Mouse (Mus musculus) heart, embryonic 14.5 days (tissue): ENCODE results near the gene Bmp6. TPM values are rescaled to one million over a fixed set of nuclear protein-coding genes. Genes with fewer than 3 reads are reported as not detected.

Experiments
- ATAC-seq: fragments of 200-750 bp; cut with Nextera tagmentation; 2 replicates; pipeline ENCODE4 v1.8.0; 2017; ENCODE audit warnings: low read depth, moderate TSS enrichment; ENCODE audit not compliant: insufficient number of reproducible peaks, insufficient read depth, low FRiP score
- H3K27ac ChIP-seq, 2 experiments: fragments of 200-500 bp in 1 of 2; fragments of 300-500 bp in 1 of 2; sonication (generic) in 1 of 2; replicated peaks in 1 of 2; 2 replicates each; pipeline ENCODE4 v1.5.1; 2012 to 2014; ENCODE audit warnings: low read depth in 2 of 2, low read length in 2 of 2, control low read depth in 1 of 2, mild to moderate bottlenecking in 1 of 2, mixed read lengths in 1 of 2; ENCODE audit not compliant: control insufficient read depth in 1 of 2, insufficient read depth in 1 of 2
- H3K27me3 ChIP-seq: fragments of 300-500 bp; sonication (generic); 2 replicates; pipeline ENCODE4 v1.6.1; 2014; ENCODE audit warnings: mild to moderate bottlenecking, low read length, control low read depth; ENCODE audit not compliant: control insufficient read depth, insufficient read depth
- H3K36me3 ChIP-seq: fragments of 300-500 bp; sonication (generic); 2 replicates; pipeline ENCODE4 v1.6.1; 2014; ENCODE audit warnings: mild to moderate bottlenecking, control low read depth, low read length, mixed read lengths; ENCODE audit not compliant: control insufficient read depth, insufficient read depth
- H3K4me1 ChIP-seq, 2 experiments: fragments of 200-500 bp in 1 of 2; fragments of 300-500 bp in 1 of 2; sonication (generic) in 1 of 2; 2 replicates each; pipeline ENCODE4 v1.6.1; 2012 to 2014; ENCODE audit warnings: low read length in 2 of 2, control low read depth in 1 of 2, mixed read lengths in 1 of 2; ENCODE audit not compliant: control insufficient read depth in 2 of 2, insufficient read depth in 2 of 2
- H3K4me2 ChIP-seq: fragments of 300-500 bp; sonication (generic); 2 replicates; pipeline ENCODE4 v1.6.1; 2014; ENCODE audit warnings: mild to moderate bottlenecking, low read length
- H3K4me3 ChIP-seq, 2 experiments: fragments of 200-500 bp in 1 of 2; fragments of 300-500 bp in 1 of 2; sonication (generic) in 1 of 2; 2 replicates each; pipeline ENCODE4 v1.5.1; 2012 to 2014; ENCODE audit warnings: low read length in 2 of 2, mild to moderate bottlenecking in 2 of 2, control low read depth in 1 of 2, low read depth in 1 of 2, moderate library complexity in 1 of 2; ENCODE audit not compliant: control insufficient read depth in 1 of 2, insufficient read depth in 1 of 2
- H3K9ac ChIP-seq: fragments of 300-500 bp; sonication (generic); 2 replicates; pipeline ENCODE4 v1.6.1; 2014; ENCODE audit warnings: mild to moderate bottlenecking, low read length
- H3K9me3 ChIP-seq: fragments of 300-500 bp; sonication (generic); 2 replicates; pipeline ENCODE4 v1.6.1; 2016; ENCODE audit warnings: low read length, control low read depth; ENCODE audit not compliant: control insufficient read depth
- WGBS: fragments of 180-500 bp; shearing (Covaris S2); extraction: QIAGEN DNeasy Blood & Tissue Kit; methylation state at CpG from one replicate; pipeline ENCODE4 v1.1.7; 2014; 5-methylcytosine and 5-hydroxymethylcytosine counted together
- polyA plus RNA-seq: library from polyadenylated mRNA; unstranded; fragments of >200 nt; fragmentation: Nextera tagmentation; extraction: Ambion mirVana; gene quantifications from 2 replicates; pipeline ENCODE4 v1.2.1, GENCODE M21; 2014

Bmp6 gene
- polyA plus RNA-seq, 1 experiment from 2014 or later = 5.8 TPM

DNA sequence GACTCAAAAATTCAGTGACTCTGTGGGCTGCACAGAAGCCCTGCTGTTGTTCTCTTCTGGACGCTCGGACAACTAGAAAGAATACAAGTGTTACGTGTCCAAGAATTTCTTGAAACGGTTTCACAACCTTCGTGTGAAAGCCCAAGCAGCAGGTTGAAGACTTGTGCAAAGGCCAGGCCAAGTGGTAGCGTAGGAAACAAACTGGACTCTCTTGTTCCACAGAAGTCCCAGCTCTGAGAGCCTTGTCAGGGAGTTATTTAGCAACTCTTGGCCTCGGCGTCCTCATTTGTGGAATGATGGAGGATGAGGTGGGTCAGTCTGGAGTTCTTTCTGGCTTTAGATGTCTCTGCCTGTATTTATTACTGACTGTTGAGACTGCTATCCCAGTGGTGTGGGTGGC lies 55.8 kb downstream of the Bmp6 start:
- H3K4me1 ChIP-seq = peaks cover 5 to 7% of the 10 kb centered on the region in 2 experiments; a peak in 2 of 4 replicates
- no peak overlapping the region for H3K4me3 ChIP-seq
- no peak overlapping the region for H3K4me2 ChIP-seq
- H3K27me3 ChIP-seq = no peaks in the 10 kb centered on the region
- 87% methylated on average over 8 of the region's 8 CpGs for WGBS
- H3K9ac ChIP-seq = no peak overlapping the region
- ATAC-seq = no peak
- H3K9me3 ChIP-seq = no peaks in the 10 kb centered on the region
- H3K36me3 ChIP-seq = no peaks in the 10 kb centered on the region
- no peak overlapping the region for H3K27ac ChIP-seq

DNA sequence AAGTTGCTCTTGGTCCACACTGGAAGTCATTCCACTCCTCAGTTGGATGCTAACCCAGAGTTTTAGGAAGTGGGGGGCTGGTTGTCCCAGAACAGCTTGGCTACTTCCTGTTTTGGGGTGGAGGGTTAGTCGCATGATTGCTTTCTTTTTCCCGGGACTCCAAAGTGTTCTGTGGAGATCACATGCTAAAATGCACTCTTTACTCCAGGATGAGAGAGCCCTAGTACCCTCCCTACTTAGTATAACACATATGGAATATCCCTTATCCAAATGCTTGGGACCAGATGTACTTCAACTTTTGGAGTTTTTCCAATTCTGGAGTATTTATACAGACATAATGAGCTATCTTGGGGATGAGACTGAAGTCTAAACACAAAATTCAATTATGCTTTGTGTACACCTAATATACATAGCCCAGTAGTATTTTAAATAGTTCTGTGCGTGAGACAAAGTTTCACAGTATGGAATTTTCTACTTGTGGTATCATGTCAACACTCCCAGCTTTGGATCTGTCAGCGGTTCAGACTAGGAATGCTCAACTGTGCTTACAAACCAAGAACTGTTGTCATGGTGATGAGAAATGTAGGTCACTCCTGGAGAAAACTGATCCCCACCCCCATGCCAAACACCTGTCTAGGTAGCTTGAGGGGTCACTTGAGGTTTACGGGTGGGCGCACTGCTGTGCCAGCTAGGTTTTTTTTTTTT lies 62.9 kb downstream of the Bmp6 start:
- Histone ChIP-seq H3K4me1 (peaks cover 20 to 31% of the 10 kb centered on the region in 2 experiments), H3K4me2 (no peak overlapping the region), H3K4me3 (no peak overlapping the region), H3K36me3 (no peaks in the 10 kb centered on the region), H3K9me3 (no peaks in the 10 kb centered on the region), H3K27ac (no peak overlapping the region), H3K9ac (no peak overlapping the region), H3K27me3 (no peaks in the 10 kb centered on the region)
- ATAC-seq = no peak
- WGBS = 36% methylated on average over 6 of the region's 6 CpGs

DNA sequence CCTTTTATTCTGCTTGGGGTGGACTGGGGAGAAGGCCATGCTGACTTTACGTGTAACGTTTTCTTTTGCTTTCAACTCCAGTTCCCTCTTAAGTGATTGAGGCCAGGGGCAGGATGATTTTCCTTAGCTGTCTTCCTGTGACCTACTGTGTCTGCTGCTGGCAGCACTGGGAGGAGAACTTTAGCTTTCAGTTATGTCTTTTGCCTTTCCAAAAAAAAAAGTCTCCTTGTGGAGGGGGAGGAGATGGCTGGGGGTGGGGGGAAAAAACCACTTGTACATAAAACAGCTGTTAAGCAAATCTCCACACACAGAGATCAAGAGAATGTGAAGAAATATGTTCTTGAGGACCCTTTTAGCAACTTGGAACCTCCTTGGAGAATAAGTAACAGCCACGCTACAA lies 63.7 kb downstream of the Bmp6 start:
- H3K9ac ChIP-seq = no peak overlapping the region
- H3K4me2 ChIP-seq = no peak overlapping the region
- H3K4me1 ChIP-seq = peaks cover 20 to 31% of the 10 kb centered on the region in 2 experiments
- H3K36me3 ChIP-seq = no peaks in the 10 kb centered on the region
- WGBS = 32% methylated on average over 3 of the region's 3 CpGs
- no peak overlapping the region for H3K27ac ChIP-seq
- no peaks in the 10 kb centered on the region for H3K9me3 ChIP-seq
- H3K27me3 ChIP-seq = no peaks in the 10 kb centered on the region
- no peak overlapping the region for H3K4me3 ChIP-seq
- ATAC-seq = no peak

DNA sequence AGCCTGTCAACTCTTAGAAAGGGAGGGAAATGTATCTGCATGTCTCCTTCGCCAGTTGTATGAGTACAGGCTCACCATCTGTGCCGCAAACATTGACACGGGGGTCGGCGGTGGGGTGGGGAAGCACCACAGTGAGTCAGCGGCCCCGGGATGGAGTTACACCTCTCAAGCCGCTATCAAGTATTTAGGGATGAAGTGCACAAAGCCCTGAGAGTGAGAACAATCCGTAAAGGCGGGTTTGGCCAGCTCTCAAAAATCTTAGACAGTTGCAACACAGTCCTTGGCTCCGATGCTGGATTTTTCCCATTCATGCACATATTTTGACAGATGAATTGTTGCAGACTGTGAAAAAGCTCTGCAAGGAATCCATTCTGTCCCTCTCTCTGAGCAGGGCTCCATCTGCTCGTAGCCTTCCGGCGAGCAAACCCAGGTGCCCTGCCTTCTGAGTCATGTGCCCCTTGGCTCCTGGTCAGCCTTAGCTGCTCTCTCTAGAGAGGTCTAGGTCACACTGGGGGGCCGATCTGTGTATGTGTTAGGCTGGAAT lies 65.5 kb downstream of the Bmp6 start:
- H3K9me3 ChIP-seq = no peaks in the 10 kb centered on the region
- no peaks in the 10 kb centered on the region for H3K27me3 ChIP-seq
- no peak overlapping the region for H3K9ac ChIP-seq
- peak overlapping the region in 1 of 2 experiments; percentile 15; a peak in 2 of 4 replicates for H3K4me3 ChIP-seq
- ATAC-seq = peak; percentile 71; the same call in 1 of the 2 replicates
- no peaks in the 10 kb centered on the region for H3K36me3 ChIP-seq
- 6% methylated on average over 15 of the region's 15 CpGs for WGBS
- peak overlapping the region; percentile 55 for H3K4me2 ChIP-seq
- H3K4me1 ChIP-seq = peaks cover 15 to 24% of the 10 kb centered on the region in 2 experiments
- H3K27ac ChIP-seq = 0 out of 4 replicates have a peak overlapping the region, but pooled peaks of 1 of the 2 experiments have one; percentile 27

DNA sequence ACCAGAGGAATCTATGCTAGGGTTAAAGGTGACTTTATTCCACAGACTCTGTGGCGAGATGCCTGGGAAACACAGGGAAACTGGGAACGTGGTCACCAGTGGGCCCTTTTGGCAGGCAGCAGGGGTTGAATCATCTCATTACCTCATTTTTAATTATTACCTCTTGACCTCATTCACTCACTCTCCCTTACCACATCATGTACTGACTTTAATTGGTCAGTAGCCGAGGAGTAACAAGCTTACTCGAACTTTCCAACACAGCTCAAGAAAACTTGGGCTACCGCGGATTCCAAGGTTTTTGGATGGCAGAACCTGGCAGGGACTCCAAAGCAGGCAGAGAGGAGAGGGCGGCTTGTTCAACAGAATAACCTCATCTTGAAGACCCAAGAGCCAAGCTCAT lies 74.9 kb downstream of the Bmp6 start:
- Histone ChIP-seq H3K4me2 (no peak overlapping the region), H3K4me3 (no peak overlapping the region), H3K9me3 (no peaks in the 10 kb centered on the region), H3K9ac (no peak overlapping the region), H3K27me3 (no peaks in the 10 kb centered on the region), H3K27ac (no peak overlapping the region), H3K36me3 (no peaks in the 10 kb centered on the region), H3K4me1 (no peaks in the 10 kb centered on the region)
- no peak for ATAC-seq
- 81% methylated on average over 7 of the region's 7 CpGs for WGBS

DNA sequence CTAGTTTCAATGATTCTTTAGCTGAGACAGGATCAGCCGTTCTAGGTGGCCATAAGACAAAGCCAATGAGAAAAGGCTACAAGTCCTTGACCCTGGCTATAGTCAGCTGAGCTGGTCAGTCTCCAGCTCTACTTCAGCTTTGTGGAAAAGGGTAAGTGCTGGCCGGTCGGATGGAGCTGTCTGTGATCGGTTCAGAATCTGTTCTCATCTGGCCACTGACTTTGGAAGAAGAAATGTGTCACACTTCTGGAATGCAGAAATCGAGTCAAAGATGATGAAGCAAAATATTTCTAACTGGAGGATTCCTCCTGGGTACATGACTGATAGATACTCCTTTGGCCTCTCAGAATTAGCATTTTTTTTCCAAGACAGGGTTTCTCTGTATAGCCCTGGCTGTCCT lies 77.6 kb downstream of the Bmp6 start:
- no peak for ATAC-seq
- WGBS = 71% methylated on average over 5 of the region's 5 CpGs
- no peaks in the 10 kb centered on the region for H3K4me1 ChIP-seq
- H3K27me3 ChIP-seq = no peaks in the 10 kb centered on the region
- no peak overlapping the region for H3K4me3 ChIP-seq
- H3K9ac ChIP-seq = no peak overlapping the region
- H3K36me3 ChIP-seq = no peaks in the 10 kb centered on the region
- H3K4me2 ChIP-seq = no peak overlapping the region
- no peaks in the 10 kb centered on the region for H3K9me3 ChIP-seq
- H3K27ac ChIP-seq = no peak overlapping the region

DNA sequence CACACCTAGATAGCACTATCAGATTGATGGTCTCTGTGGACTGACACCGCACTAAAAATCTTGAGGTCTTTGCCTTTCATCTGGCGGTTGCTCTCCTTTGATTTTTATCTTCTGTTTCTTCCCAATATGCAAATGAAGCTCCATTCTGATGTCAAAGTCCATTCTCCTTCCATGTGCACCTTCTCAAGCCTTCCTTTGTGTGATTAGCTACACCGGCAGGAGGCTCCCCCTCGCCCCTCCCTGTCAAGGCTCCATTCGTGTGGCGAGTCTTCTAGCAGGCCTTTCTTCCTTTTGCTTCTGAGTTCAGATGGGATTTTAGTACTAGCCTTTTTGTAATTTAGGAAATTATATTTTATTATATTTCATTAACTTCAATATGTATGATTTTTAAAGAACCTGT lies 80.4 kb downstream of the Bmp6 start:
- Histone ChIP-seq H3K27me3 (no peaks in the 10 kb centered on the region), H3K4me1 (peaks cover 0 to 2% of the 10 kb centered on the region in 2 experiments; a peak in 2 of 4 replicates), H3K4me2 (no peak overlapping the region), H3K9ac (no peak overlapping the region), H3K9me3 (0 out of 2 replicates have a peak, but pooled peaks cover 5% of the 10 kb centered on the region), H3K27ac (no peak overlapping the region), H3K36me3 (no peaks in the 10 kb centered on the region), H3K4me3 (no peak overlapping the region)
- ATAC-seq = no peak
- 87% methylated on average over 6 of the region's 6 CpGs for WGBS
